Mouse (Mus musculus) cortical plate, adult 2 months (tissue): ENCODE results near the gene Ush1g. TPM values are rescaled to one million over a fixed set of nuclear protein-coding genes. Genes with fewer than 3 reads are reported as not detected.
A peak's percentile ranks its signal among the peaks of the same experiment; 100 is the strongest.

Experiments
- H3K27ac ChIP-seq: fragments of 200-500 bp; 2 replicates; pipeline ENCODE4 v1.5.1; 2012; ENCODE audit warnings: low read length, control low read depth, inconsistent platforms; ENCODE audit not compliant: insufficient read depth
- H3K4me1 ChIP-seq: fragments of 200-500 bp; 2 replicates; pipeline ENCODE4 v1.6.1; 2011; ENCODE audit warnings: low read length; ENCODE audit not compliant: control insufficient read depth, insufficient read depth
- H3K4me3 ChIP-seq: fragments of 200-500 bp; 2 replicates; pipeline ENCODE4 v1.5.1; 2011; ENCODE audit warnings: mild to moderate bottlenecking, low read length, control low read depth; ENCODE audit not compliant: insufficient read depth
- CTCF ChIP-seq: fragments of 200-500 bp; IDR thresholded peaks from 2 replicates; pipeline ENCODE4 v1.5.1; 2011; ENCODE audit warnings: mild to moderate bottlenecking, control low read depth, low read length; ENCODE audit not compliant: insufficient read depth; ENCODE audit errors: extremely low read depth
- POLR2A ChIP-seq: fragments of 200-500 bp; IDR thresholded peaks from 2 replicates; pipeline ENCODE4 v1.6.1; 2011; ENCODE audit warnings: mild to moderate bottlenecking, low read length, control low read depth; ENCODE audit not compliant: insufficient read depth; ENCODE audit errors: extremely low read depth
- polyA plus RNA-seq: library from polyadenylated mRNA; depleted of rRNA; stranded (reverse); fragments of >200 nt; gene quantifications from 2 replicates; pipeline ENCODE4 v1.2.3, GENCODE M21; 2012

Gene Ush1g
- polyA plus RNA-seq, 1 experiment = 0.44 TPM

- TF ChIP-seq POLR2A = no peak
- TF ChIP-seq CTCF = no peak
- Histone ChIP-seq H3K27ac (no peak overlapping the region), H3K4me1 (peaks cover 3% of the 10 kb centered on the region; the same call in 1 of the 2 replicates), H3K4me3 (no peak overlapping the region)
These were observed 46.3 kb downstream of the Ush1g start for GRCm38 (mm10) chr11:115275509-115275908.

- TF ChIP-seq CTCF = no peak
- no peak for TF ChIP-seq POLR2A
- H3K4me3 ChIP-seq = no peak overlapping the region
- peaks cover 3% of the 10 kb centered on the region; the same call in 1 of the 2 replicates for H3K4me1 ChIP-seq
- H3K27ac ChIP-seq = no peak overlapping the region
These were observed 47.1 kb downstream of the Ush1g start for GRCm38 (mm10) chr11:115274771-115275170.

GRCm38 (mm10) chr11:115274178-115274577, 47.7 kb downstream of the Ush1g start:
- no peak overlapping the region for H3K27ac ChIP-seq
- H3K4me1 ChIP-seq = peaks cover 3% of the 10 kb centered on the region; the same call in 1 of the 2 replicates
- TF ChIP-seq CTCF (no peak), POLR2A (no peak)
- no peak overlapping the region for H3K4me3 ChIP-seq

GRCm38 (mm10) chr11:115273735-115274134, 48.1 kb downstream of the Ush1g start:
- Histone ChIP-seq H3K27ac (no peak overlapping the region), H3K4me1 (peaks cover 3% of the 10 kb centered on the region; the same call in 1 of the 2 replicates), H3K4me3 (no peak overlapping the region)
- TF ChIP-seq POLR2A (no peak), CTCF (no peak)

GRCm38 (mm10) chr11:115272894-115273498, 48.8 kb downstream of the Ush1g start:
- H3K4me3 ChIP-seq = no peak overlapping the region
- H3K4me1 ChIP-seq = peaks cover 3% of the 10 kb centered on the region; the same call in 1 of the 2 replicates
- TF ChIP-seq CTCF (no peak), POLR2A (no peak)
- H3K27ac ChIP-seq = no peak overlapping the region

- Histone ChIP-seq H3K27ac (no peak overlapping the region), H3K4me3 (no peak overlapping the region), H3K4me1 (peaks cover 3% of the 10 kb centered on the region; the same call in 1 of the 2 replicates)
- no peak for TF ChIP-seq POLR2A
- no peak for TF ChIP-seq CTCF
These were observed 50.4 kb downstream of the Ush1g start for GRCm38 (mm10) chr11:115271481-115271880.

GRCm38 (mm10) chr11:115271052-115271451, 50.8 kb downstream of the Ush1g start:
- TF ChIP-seq POLR2A (no peak), CTCF (no peak)
- Histone ChIP-seq H3K4me3 (no peak overlapping the region), H3K4me1 (peaks cover 2% of the 10 kb centered on the region; the same call in 1 of the 2 replicates), H3K27ac (no peak overlapping the region)

GRCm38 (mm10) chr11:115270148-115270861, 51.5 kb downstream of the Ush1g start:
- no peak overlapping the region for H3K4me3 ChIP-seq
- peak; percentile 96 for TF ChIP-seq CTCF
- no peak for TF ChIP-seq POLR2A
- no peaks in the 10 kb centered on the region for H3K4me1 ChIP-seq
- H3K27ac ChIP-seq = no peak overlapping the region

- no peaks in the 10 kb centered on the region for H3K4me1 ChIP-seq
- no peak for TF ChIP-seq POLR2A
- no peak for TF ChIP-seq CTCF
- no peak overlapping the region for H3K4me3 ChIP-seq
- H3K27ac ChIP-seq = no peak overlapping the region
These were observed 52.3 kb downstream of the Ush1g start for GRCm38 (mm10) chr11:115269330-115270066.
